Mouse (Mus musculus) splenic B cell, adult 2 months (primary cell): ENCODE results near the gene Bsnd.
A peak's percentile ranks its signal among the peaks of the same experiment; 100 is the strongest.

Source experiments
- DNase-seq: peaks from one replicate; pipeline ENCODE4 v3.0.0-alpha.2; 2011; ENCODE audit warnings: low read depth, low spot score
- H3K27me3 ChIP-seq: 2 replicates; pipeline ENCODE4 v1.6.1; 2012; ENCODE audit warnings: mild to moderate bottlenecking, low read length, moderate library complexity, mixed read lengths; ENCODE audit not compliant: control insufficient read depth, poor library complexity, insufficient read depth, severe bottlenecking
- H3K36me3 ChIP-seq: 2 replicates; pipeline ENCODE4 v1.6.1; 2012; ENCODE audit warnings: mild to moderate bottlenecking, low read length, moderate library complexity, mixed read lengths; ENCODE audit not compliant: control insufficient read depth, poor library complexity, insufficient read depth, severe bottlenecking

Bsnd gene

DNA sequence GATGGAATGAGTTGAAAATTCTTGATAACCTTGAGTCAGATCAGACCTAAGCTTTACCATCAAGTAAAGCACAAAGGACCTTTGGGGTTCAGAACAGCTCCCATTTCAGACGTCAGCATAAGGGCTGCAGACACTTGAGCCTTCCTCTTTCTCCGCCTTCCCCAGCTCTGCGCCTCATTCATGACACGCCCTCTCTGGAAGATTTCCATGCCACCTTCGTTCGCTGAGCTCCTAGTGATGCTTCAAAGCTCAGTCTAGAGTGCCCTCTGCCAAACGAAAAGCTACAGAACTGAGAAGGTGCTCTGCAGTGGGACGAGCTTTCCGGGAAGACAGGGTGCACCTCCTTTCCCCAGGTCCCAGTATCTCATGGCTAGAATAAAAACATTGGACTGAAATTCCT, 30.1 kb downstream of the Bsnd start:
- Histone ChIP-seq H3K27me3 (no peaks in the 10 kb centered on the region; the same call in 1 of the 2 replicates), H3K36me3 (no peaks in the 10 kb centered on the region)
- DNase-seq = no peak

DNA sequence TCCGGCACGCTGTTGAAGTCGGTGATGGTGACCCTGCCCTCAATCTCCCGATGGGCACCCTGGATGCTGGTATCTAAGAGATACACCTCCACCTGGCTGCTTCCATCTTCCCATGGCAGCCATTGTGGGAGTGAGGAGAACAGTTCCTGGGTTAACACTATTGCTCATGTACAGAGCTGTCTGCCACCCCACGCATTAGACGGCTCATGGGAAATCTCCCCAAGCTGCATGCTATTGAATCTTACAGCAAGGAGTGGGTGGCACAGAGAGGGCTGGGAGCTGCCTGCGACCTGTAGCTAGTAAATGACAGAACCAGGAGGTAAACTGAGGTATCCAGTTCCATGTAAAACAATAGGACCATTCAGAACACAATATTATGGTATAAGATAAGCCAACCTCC, 37.5 kb downstream of the Bsnd start:
- no peak for DNase-seq
- Histone ChIP-seq H3K27me3 (no peaks in the 10 kb centered on the region), H3K36me3 (no peaks in the 10 kb centered on the region)

DNA sequence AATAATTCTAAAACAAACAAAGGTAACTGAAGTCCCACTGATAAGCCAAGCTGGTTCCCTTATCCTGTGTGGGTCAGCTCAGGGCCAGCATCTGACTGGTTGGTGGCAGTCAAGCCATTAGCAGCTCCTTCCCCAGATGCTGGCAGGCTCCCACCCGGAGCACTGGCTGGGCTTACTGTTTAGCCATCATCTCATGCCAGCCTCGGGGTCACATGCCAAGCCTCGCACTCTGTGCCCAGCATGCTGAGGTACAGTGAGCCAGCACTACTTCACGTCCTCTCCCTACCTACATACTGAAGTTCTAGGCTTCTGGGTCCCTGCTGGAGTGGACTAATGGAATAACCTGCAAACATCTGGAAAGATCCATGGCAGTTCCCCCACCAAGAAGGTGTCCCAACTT, 38.6 kb downstream of the Bsnd start:
- no peaks in the 10 kb centered on the region for H3K27me3 ChIP-seq
- DNase-seq = no peak
- no peaks in the 10 kb centered on the region for H3K36me3 ChIP-seq

DNA sequence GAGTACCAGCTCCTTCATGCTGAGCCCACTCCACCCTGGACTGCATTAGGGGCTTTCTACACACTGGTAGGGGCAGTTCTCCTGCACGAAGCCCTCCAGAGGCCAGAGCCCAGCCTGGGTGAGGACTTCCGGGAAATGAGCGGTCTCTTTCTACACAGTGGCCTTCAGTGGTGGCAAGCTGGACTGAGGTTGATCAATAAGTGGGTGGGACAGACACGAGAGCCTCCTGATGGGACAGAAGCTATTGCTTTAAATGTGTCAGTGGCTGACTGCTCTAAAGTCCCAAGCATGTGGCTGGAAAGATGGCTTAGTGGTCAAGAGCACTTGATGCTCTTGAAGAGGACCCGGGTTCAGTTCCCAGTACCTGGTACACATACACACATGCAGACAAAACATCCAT, 39.0 kb downstream of the Bsnd start:
- Histone ChIP-seq H3K27me3 (no peaks in the 10 kb centered on the region), H3K36me3 (no peaks in the 10 kb centered on the region)
- DNase-seq = no peak

DNA sequence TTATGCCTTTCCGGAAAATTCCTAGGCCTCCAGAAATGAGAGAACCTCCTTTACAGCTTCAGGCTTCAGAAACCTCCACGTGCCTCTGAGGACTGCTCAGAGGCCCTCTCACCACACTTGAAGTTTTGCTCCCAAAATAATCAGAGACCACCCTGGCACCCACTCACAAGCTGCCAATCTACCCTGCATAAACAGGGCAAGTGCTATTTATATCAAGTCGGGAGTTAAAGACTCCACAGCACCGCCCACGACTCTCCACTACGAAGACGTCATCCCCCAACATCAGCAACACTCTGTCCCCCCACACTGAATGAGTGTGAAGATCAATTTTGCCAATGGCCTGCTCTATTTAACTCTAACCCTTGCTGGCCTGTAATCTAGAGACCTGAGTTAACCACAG, 39.7 kb downstream of the Bsnd start:
- DNase-seq = no peak
- Histone ChIP-seq H3K27me3 (no peaks in the 10 kb centered on the region), H3K36me3 (no peaks in the 10 kb centered on the region)

DNA sequence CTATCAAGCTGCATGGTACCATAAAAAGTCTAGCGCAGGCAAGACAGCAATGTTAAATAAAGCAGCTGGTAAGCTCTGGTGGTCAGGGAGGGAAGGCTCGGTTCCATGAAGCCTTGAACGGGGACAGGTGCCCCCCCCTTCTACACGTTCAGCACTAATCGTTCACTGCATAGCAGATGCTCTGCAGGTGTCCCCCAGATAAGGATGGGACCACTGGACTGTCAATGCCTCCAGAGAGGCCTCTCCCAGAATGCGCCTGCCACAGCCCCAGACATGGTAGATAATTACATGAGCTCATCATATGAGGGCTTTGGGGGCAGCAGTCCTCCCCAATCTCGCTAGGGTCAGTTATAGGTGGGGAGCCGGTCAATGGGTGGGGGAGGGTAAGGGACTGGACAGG, 42.8 kb downstream of the Bsnd start:
- H3K27me3 ChIP-seq = no peaks in the 10 kb centered on the region
- no peaks in the 10 kb centered on the region for H3K36me3 ChIP-seq
- DNase-seq = no peak

DNA sequence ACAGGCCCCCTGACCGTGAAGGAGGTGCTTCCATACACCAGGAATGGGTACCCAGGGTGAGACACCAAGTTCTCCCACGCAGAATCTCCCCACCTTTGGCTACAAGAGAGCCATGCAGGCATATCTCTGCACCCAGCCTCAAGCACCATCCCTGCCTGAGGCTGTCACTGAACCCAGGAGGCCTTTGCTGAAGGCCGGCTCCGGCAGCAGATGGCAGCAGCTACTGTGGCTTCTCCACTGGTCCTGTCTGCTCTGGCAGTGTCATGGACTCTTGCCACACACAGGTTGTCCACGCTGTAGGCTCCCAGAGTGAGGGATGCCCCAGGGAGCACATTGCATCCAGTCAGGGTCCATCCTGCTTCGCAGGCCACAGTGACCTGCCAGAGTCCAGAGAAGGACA, 48.9 kb downstream of the Bsnd start:
- H3K36me3 ChIP-seq = peaks cover 6% of the 10 kb centered on the region
- no peaks in the 10 kb centered on the region for H3K27me3 ChIP-seq
- DNase-seq = no peak

DNA sequence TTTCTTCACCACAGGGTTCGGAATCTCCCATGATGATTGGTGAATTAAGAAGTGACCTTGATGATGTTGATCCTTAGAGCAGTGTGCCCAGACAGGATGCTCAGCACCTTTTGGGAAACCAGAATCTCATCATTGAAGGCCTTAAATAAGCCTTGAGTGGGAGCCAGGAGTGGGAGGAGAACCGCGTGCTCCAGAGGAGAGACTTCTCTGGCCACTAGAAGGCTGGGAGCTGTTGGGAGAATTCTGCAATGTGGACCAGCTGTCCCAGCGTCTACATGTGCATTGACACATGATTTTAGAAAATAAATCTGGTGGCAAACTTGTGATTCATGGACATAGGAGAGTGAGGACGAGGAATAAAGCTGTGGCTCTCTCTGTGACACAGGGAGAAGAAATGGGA, 53.3 kb downstream of the Bsnd start:
- Histone ChIP-seq H3K36me3 (peaks cover 12% of the 10 kb centered on the region), H3K27me3 (no peaks in the 10 kb centered on the region)
- DNase-seq = no peak

DNA sequence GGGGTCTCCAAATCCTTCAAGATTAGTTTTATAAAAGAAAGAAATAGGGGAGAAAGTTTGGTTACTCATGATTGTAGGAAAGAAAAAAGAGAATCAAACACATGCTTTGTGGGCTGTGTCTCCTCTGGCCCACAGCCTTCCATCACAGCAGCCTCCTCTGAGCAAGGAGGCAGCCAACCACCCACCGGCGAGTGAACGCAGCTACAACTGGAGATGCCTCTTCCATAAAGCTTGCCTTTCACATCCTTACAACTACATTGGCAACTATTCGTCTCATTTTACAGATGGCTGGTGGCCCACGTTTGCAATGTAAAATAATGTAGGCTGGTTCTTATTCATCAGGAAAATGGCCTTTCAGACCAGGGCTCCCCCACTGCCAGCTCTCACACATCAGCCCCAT, 54.9 kb downstream of the Bsnd start:
- no peak for DNase-seq

DNA sequence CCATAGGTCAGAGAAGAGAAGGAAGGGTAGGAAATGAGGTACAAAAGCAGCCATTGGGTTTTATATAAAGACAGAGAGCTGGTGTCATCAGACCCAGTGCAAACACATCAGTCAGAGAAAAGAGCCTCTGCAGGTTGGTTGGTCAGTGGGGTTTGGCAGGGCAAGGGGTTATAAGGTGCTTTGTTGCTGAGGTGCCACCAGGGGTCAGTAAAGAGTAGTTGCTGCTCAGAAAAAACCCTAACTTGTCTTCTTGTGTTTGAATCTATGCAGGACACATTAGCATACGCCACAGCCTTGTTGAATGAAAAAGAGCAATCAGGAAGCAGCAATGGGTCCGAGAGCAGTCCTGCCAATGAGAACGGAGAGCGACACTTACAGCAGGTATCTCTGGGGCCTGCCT, 55.6 kb downstream of the Bsnd start:
- peak; percentile 68 for DNase-seq
- Histone ChIP-seq H3K27me3 (no peaks in the 10 kb centered on the region), H3K36me3 (peaks cover 12% of the 10 kb centered on the region)

More for the DNA sequence above, 54.9 kb downstream of the Bsnd start:
- Histone ChIP-seq H3K36me3 (peaks cover 12% of the 10 kb centered on the region), H3K27me3 (no peaks in the 10 kb centered on the region)

DNA sequence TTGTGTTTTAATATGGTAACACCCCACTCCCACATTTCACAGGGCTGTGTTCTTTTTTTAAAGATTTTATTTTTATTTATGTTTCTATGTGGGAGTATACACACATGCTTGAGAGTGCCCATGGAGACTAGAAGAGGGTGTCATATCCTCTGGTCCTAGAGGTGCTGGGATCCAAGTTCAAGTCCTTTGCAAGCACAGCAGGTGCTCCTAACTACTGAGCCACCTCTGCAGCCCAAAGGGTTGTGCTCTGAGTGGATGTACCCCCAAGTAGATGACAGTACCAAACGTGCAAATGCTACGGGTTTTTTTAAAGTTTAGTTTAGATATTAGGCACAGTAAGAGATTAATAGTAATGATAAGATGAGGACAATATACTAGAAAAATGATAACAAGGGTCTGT, 56.7 kb downstream of the Bsnd start:
- no peaks in the 10 kb centered on the region for H3K27me3 ChIP-seq
- peaks cover 11% of the 10 kb centered on the region for H3K36me3 ChIP-seq
- no peak for DNase-seq
